Mouse (Mus musculus) megakaryocyte progenitor cell, adult 5-6 weeks (primary cell): ENCODE measurements at regions not wholly inside any gene's neighbourhood (a gene's known extent, or its start where the extent isn't known, plus 50 kb on each side); places are given as distances from the start of the nearest gene placed in this dataset.
"Not testable (repeated sequence)": the region's sequence is repeated elsewhere in the genome, so short reads cannot be mapped to it uniquely, and the experiment has no call there.

Experiments
- ATAC-seq: replicated peaks from 2 replicates; pipeline ENCODE4 v1.8.0; 2016; ENCODE audit warnings: mild to moderate bottlenecking, moderate TSS enrichment, inconsistent platforms; ENCODE audit not compliant: poor library complexity

- ATAC-seq = no peak
Measured at GRCm38 (mm10) chr8:60728339-60728738, 95.7 kb downstream of the Mfap3l start.

DNA sequence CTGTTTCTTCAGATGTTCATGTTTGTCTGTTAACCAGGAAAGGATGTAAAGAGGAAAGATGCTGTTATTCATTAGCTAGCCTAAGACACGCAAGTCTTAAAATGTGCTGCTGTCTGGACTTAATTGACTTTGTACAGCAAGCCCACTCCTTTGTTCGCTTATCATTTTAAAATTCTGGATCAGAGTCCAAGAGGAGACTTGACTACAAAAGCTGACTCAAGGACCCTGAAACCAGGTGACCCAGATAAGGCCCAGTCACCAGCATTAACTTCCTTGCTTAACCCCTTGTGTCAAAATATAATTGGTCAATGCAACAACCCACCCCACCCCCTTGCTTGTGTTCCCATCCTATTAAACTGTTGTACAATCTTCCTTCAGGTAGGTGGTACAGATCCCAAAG lies 99.9 kb downstream of the Mfap3l start:
- ATAC-seq = no peak

- ATAC-seq = no peak
Measured at GRCm38 (mm10) chr8:60735961-60736360, 103.3 kb downstream of the Mfap3l start.

DNA sequence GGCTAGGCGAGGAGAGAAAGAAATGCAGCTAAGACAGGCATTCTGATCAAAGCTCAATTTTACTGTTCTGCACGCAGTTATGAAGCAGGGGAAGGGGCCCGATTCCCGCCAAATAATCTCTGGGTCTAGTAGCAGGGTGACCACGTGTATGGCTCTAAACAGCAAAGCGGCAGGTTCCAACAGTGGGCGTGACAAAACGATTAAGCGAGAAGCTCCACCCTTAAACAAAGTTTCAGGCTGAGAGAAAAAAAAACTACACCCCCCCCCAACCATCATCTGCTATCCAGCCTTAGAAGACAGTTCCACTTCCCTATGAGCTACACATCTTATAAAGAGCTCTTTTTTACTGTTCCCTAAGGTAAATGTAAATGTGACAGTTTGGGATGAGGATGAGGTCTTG lies 103.8 kb downstream of the Mfap3l start:
- ATAC-seq = no peak

GRCm38 (mm10) chr8:60736913-60737312 lies 104.3 kb downstream of the Mfap3l start:
- ATAC-seq = no peak

GRCm38 (mm10) chr8:60737616-60738015 lies 105.0 kb downstream of the Mfap3l start:
- no peak for ATAC-seq

GRCm38 (mm10) chr8:60745877-60746276 lies 113.2 kb downstream of the Mfap3l start:
- 0 out of 2 replicates have a peak, but pooled peaks have one; percentile 42 for ATAC-seq

- ATAC-seq = no peak
Measured at GRCm38 (mm10) chr8:60746486-60746885, 113.9 kb downstream of the Mfap3l start.

GRCm38 (mm10) chr8:60755704-60756415 lies 123.2 kb downstream of the Mfap3l start:
- ATAC-seq = no peak

DNA sequence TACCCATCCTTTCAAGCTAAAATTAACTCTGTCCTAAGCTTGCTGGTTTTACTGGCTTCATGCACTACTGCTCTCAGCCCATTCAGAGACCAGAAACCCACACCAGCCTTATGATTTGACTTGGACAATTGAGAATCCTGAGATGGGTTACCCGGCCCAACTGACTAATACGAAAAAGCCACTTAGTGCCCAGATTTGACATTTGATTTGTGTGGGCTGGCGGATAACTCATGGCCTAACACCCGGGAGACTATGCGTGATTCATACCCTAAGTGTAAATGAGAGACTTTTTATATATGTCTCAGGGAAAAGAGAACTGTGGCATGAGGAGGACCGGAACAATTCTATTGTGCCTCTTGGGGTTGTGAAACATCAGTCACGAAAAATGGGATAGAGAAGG lies 126.3 kb upstream of the Hpf1 start:
- ATAC-seq = no peak

GRCm38 (mm10) chr8:60773350-60773749 lies 116.9 kb upstream of the Hpf1 start:
- ATAC-seq = no peak

GRCm38 (mm10) chr8:60776251-60776650 lies 114.0 kb upstream of the Hpf1 start:
- not testable (repeated sequence) for ATAC-seq

GRCm38 (mm10) chr8:60785049-60785448 lies 105.2 kb upstream of the Hpf1 start:
- ATAC-seq = no peak

GRCm38 (mm10) chr8:60790453-60790852 lies 99.8 kb upstream of the Hpf1 start:
- ATAC-seq = no peak

DNA sequence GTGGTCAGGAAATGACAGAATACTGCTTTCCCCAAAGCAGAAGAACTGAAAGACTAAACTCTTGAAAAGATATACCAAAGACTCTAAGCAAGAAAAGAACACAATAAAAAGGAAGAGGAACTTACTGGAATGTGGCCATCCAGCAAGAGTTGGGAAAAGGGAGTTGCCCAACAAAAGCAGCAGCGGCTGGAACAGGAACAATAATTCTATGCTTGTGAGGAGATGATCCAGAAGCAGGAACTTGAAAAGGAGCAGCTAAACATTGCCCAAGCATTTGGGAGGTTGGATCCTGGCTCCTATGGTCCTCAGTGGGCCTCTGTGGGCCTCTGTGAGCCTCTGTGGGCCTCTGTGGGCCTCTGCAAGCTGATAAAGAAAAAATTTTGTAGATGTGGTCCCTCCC lies 97.7 kb upstream of the Hpf1 start:
- ATAC-seq = peak; percentile 84

DNA sequence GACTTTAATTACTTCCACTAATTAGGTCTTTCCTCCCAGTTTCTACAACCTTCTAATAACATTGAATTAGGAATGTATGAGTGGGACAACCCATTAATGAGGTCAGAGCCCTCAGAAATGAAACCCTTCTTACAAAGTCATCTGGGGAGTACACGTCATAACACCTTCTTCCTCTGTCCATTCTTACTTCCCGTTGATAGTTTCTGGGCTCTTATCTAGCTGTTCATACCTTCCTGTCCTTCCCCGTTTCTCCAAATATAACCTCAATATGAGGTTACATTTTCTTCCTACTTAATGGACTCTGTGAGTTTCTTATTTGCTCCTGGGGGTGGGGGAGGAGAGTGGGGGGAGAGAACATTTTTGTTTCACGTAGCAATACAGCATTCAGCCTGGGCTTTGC lies 85.4 kb upstream of the Hpf1 start:
- peak; percentile 96 for ATAC-seq

- no peak for ATAC-seq
Measured at GRCm38 (mm10) chr8:60806772-60807171, 83.4 kb upstream of the Hpf1 start.

- no peak for ATAC-seq
Measured at GRCm38 (mm10) chr8:60809806-60810205, 80.4 kb upstream of the Hpf1 start.

- ATAC-seq = no peak
Measured at GRCm38 (mm10) chr8:60810955-60811354, 79.3 kb upstream of the Hpf1 start.

DNA sequence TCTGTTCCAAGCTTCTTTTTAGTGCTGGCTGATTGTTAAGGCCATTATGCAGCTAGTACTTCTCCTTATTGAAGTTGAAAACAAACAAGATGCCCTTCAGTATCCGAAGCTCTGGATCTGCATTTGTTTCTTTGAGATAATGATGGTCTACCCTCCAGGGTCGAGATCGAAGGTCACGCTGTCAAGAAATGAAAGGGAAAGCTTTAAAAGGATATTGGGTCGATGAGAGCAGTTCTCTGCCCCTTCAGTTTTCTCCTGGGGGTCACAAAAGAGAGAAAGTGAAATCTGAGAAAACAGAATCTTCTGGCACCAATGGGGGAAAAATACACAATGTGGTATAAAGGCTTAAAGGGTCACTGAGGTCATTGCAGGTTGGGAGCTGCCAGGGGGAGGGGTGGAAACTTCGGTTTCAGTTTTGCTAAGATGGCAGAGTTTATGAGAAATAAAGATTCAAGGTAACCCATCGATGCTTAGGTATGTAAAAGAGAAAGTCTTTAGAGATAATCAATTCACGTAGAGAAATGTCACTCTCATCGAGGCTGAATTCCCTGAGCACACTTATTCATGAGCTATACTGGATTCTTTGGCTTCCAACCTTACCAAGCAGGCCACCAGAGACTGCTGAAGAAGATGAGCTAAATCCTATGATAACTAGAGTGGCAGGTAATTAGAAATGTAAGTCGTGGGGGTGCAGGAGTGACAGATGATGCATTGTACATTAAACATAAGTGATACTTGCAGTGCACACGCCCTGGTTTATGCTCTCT lies 64.4 kb upstream of the Hpf1 start:
- no peak for ATAC-seq

GRCm38 (mm10) chr8:60827241-60827640 lies 63.0 kb upstream of the Hpf1 start:
- ATAC-seq = no peak

DNA sequence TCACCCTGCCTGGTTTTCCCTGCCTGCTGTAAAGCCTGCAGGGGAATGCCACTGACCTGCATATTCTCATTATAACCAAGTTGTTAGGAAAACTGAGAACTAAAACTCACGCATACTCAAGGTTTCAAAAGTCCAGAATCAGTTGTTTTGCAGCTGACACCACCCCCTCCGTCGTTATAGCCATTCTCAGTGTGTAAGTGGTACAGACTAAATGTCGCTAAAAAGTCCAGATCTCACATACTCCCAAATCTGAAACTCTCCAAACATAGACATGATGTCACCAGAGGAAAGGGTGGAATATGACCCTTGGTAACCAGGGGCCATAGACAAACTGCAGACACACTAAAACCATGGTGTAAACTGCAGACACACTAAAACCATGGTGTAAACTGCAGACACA lies 61.1 kb upstream of the Hpf1 start:
- ATAC-seq = no peak
